Mouse (Mus musculus): ENCODE data around the gene Tmem159. TPM values are rescaled to one million over a fixed set of nuclear protein-coding genes. Genes with fewer than 3 reads are reported as not detected.
A peak's percentile ranks its signal among the peaks of the same experiment; 100 is the strongest.

Gene Tmem159
- polyA plus RNA-seq, 1 experiment from 2014 or later: 48.2 TPM

DNA sequence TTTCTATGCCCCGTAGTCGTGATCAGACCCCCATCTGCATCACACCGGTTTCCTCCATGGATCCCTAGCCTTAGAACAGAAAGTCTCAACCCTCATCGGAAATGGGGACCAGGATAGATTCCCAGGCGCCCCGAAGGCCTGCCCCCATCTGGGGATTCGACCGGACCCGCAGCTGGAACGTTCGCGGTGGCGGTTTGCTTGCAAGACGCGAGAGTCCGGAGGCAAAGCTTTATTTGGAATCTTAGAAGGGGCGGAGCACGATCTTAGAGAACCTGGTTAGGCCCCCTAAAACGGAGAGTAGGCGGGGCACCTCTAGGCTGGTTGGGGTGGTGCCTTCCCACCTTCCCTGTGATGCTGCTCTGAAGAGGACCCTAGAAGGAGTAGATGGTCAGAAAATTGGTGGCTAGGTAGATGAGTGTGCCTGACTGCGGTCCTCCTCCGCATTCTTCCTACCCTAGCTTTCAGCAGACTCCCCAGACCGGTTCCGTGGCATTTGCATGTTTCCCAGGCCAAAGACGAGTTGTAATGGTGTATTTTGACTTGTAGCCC is 940 bp downstream of the Tmem159 start:
- Histone ChIP-seq H3K4me2 (peak overlapping the region; percentile 92), H3K27me3 (no peaks in the 10 kb centered on the region), H3K9ac (peak overlapping the region; percentile 57), H3K9me3 (replicated peaks) (no peaks in the 10 kb centered on the region), H3K4me1 (peaks cover 15% of the 10 kb centered on the region), H3K27ac (peak overlapping the region; percentile 80; the same call in 1 of the 2 replicates), H3K4me3 (replicated peaks) (peak overlapping the region; percentile 70), H3K36me3 (peaks cover 10% of the 10 kb centered on the region; the same call in 1 of the 2 replicates)
- 4% methylated on average over 25 of the region's 25 CpGs for WGBS
- ATAC-seq (replicated peaks; ENCODE audit: low FRiP score): peak; percentile 38

DNA sequence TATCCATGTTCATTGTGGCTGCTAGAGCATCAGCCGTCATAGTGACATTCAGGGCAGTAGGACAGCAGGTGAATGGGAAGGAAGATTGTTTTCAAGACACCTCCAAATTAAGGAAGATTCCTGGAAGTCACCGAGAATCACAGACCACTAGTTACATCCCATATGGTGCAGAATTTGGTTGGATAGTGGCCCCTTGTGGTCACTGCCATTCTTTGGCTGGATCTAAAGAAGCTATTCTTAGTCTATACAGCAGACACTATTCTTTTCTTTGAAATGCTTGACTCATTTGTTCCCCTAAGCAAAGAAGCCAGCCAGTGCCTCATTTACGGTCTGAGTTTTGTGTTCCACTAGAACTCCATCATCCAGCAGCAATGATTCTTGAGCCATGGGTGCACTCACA is 2.8 kb downstream of the Tmem159 start:
- WGBS: 77% methylated on average over 3 of the region's 3 CpGs
- H3K9me3 ChIP-seq (replicated peaks): no peaks in the 10 kb centered on the region
- H3K4me1 ChIP-seq: peaks cover 15% of the 10 kb centered on the region
- H3K27ac ChIP-seq: no peak overlapping the region
- H3K4me2 ChIP-seq: no peak overlapping the region
- H3K4me3 ChIP-seq (replicated peaks): no peak overlapping the region
- no peak for ATAC-seq (replicated peaks; ENCODE audit: low FRiP score)
- H3K36me3 ChIP-seq: peaks cover 10% of the 10 kb centered on the region; the same call in 1 of the 2 replicates
- no peak overlapping the region for H3K9ac ChIP-seq
- H3K27me3 ChIP-seq: no peaks in the 10 kb centered on the region

DNA sequence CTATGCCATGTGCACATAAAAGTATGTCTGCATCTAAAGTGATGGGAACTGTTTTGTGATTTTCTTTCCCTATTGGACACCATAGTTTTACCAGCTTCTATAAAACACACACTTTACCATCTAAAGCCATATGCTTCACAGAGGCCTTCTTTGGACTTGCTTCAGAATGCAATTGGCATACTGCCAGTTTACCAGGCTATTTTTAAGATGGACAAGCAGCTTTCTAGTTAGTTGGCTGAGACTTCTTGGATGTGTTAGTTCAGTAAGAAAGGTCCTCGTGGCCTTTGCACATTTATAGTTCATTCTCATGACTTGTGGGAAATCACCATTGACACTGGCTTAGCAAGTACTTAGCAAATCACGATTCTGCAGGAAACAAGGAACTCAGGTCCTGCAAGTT is 4.2 kb downstream of the Tmem159 start:
- Histone ChIP-seq H3K4me2 (no peak overlapping the region), H3K9me3 (replicated peaks) (no peaks in the 10 kb centered on the region), H3K4me1 (peaks cover 15% of the 10 kb centered on the region), H3K27me3 (no peaks in the 10 kb centered on the region), H3K36me3 (peaks cover 10% of the 10 kb centered on the region; the same call in 1 of the 2 replicates), H3K27ac (no peak overlapping the region), H3K4me3 (replicated peaks) (no peak overlapping the region), H3K9ac (no peak overlapping the region)
- 55% methylated on average over 2 of the region's 2 CpGs for WGBS
- ATAC-seq (replicated peaks; ENCODE audit: low FRiP score): no peak

DNA sequence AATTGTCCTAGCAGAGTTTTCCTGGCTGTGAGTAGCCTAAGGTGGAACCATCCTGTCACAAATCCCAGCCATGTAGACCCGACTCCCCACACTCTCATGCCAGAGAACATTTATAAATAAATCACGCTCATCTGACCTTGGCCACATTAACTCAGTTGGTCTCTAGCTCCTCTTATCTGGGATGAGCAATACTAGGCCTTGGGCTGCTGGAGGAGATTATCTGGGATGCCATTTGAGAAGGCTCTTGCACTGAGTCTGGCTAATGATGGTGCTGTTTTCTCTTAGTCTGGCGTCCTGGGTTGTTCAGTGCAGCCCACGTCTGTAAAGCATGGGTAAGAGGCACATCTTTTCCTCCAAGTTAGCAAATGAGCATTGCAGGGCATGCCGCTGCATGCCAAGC is 7.5 kb downstream of the Tmem159 start:
- H3K9me3 ChIP-seq (replicated peaks): no peaks in the 10 kb centered on the region
- H3K27me3 ChIP-seq: no peaks in the 10 kb centered on the region
- H3K4me1 ChIP-seq: no peaks in the 10 kb centered on the region
- no peak overlapping the region for H3K27ac ChIP-seq
- 91% methylated on average over 5 of the region's 5 CpGs for WGBS
- peaks cover 14% of the 10 kb centered on the region; the same call in 1 of the 2 replicates for H3K36me3 ChIP-seq
- no peak overlapping the region for H3K4me2 ChIP-seq
- H3K9ac ChIP-seq: no peak overlapping the region
- no peak for ATAC-seq (replicated peaks; ENCODE audit: low FRiP score)
- H3K4me3 ChIP-seq (replicated peaks): no peak overlapping the region

DNA sequence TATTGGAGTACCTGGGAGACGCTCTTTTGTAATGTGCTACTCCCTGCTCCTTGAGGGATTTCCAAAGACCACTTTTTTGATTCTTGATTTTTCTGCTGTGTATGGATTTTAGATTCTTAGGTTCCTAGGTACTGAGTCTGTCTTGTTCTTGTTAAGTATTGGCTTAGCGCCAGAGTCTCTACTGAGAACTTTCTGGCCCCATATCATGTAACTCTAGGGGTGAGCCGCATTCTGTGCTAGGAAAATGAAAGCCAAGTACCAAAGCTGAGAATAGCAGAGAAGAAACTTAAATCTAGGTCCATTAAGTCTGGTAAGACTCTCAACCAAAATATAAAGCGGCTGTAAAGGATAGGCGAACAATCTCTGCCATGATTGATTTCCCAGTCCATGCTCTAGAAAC is 14.8 kb downstream of the Tmem159 start:
- Histone ChIP-seq H3K4me2 (no peak overlapping the region), H3K27ac (no peak overlapping the region), H3K4me3 (replicated peaks) (no peak overlapping the region), H3K9ac (no peak overlapping the region), H3K27me3 (no peaks in the 10 kb centered on the region), H3K9me3 (replicated peaks) (no peaks in the 10 kb centered on the region), H3K36me3 (peaks cover 30% of the 10 kb centered on the region; the same call in 1 of the 2 replicates), H3K4me1 (no peaks in the 10 kb centered on the region)
- 88% methylated on average over 5 of the region's 5 CpGs for WGBS
- no peak for ATAC-seq (replicated peaks; ENCODE audit: low FRiP score)

DNA sequence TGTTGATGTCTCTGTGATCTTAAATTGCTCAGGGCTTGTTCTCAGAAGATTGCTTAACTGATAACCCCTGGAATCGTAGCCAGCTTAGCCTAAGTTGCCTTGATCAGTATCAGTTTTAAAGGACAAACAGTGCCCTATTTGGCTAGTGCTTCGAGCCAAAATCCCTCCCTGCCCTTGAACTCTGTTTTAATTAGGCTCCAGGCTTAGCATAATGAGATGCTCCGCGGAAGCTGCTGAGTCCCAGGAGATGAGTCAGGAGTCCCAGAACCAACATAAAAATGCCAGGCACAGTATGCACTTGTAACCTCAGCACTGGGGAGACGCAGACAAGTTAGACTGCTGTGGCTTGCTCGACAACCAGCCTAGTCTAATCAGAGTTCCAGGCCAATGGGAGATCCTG is 15.4 kb downstream of the Tmem159 start:
- ATAC-seq (replicated peaks; ENCODE audit: low FRiP score): no peak
- H3K9ac ChIP-seq: no peak overlapping the region
- peaks cover 30% of the 10 kb centered on the region; the same call in 1 of the 2 replicates for H3K36me3 ChIP-seq
- H3K27me3 ChIP-seq: no peaks in the 10 kb centered on the region
- H3K27ac ChIP-seq: no peak overlapping the region
- H3K4me1 ChIP-seq: no peaks in the 10 kb centered on the region
- WGBS: 29% methylated on average over 6 of the region's 6 CpGs
- H3K4me2 ChIP-seq: no peak overlapping the region
- no peaks in the 10 kb centered on the region for H3K9me3 ChIP-seq (replicated peaks)
- H3K4me3 ChIP-seq (replicated peaks): no peak overlapping the region

DNA sequence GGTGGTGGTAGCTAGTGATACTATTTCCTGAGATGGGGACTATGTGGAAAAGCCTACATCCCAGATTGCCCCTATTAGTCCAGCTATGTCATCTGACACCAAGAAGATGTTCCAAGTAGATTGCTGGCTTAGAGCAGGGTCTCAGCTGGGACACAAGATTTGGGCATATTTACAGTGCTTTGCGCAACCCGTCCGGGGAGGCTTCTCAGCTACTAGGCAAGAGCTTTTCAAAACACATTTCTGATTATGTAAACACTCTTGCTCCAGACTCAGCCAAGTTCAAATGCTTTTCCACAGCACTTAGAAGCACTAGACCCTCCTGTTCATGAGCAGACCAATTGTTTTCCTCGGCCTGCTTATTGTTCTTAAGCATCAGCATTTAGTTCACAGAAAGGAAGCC is 21.6 kb downstream of the Tmem159 start:
- Histone ChIP-seq H3K27me3 (no peaks in the 10 kb centered on the region), H3K27ac (no peak overlapping the region), H3K9me3 (replicated peaks) (no peaks in the 10 kb centered on the region), H3K36me3 (peaks cover 17% of the 10 kb centered on the region; the same call in 1 of the 2 replicates), H3K9ac (no peak overlapping the region), H3K4me1 (peaks cover 27% of the 10 kb centered on the region), H3K4me2 (no peak overlapping the region), H3K4me3 (replicated peaks) (no peak overlapping the region)
- no peak for ATAC-seq (replicated peaks; ENCODE audit: low FRiP score)
- WGBS: 77% methylated on average over 4 of the region's 4 CpGs

DNA sequence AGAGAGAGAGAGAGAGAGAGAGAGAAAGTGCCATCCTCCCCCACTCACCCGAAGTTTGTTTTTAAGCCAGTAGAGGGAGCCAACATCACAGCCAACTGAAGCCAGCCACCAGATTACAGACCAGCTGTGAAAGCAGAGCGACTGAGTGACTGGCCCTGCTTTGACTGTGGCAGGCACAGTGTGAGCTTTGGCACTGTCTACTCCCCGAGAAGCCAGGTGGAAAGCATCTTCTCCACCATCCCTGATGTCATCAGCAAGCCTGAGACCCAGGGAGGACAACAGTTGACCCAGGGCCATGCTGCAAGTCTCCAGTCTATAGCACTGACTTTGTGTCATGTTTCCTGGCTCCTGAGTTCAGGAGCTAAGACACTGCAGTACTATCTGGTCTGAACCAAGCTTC is 22.7 kb downstream of the Tmem159 start:
- H3K4me2 ChIP-seq: no peak overlapping the region
- peak overlapping the region; percentile 28 for H3K27ac ChIP-seq
- H3K9ac ChIP-seq: no peak overlapping the region
- H3K36me3 ChIP-seq: peaks cover 15% of the 10 kb centered on the region; the same call in 1 of the 2 replicates
- peak; percentile 86 for ATAC-seq (replicated peaks; ENCODE audit: low FRiP score)
- H3K4me3 ChIP-seq (replicated peaks): no peak overlapping the region
- 0% methylated on average over 3 of the region's 3 CpGs for WGBS
- H3K9me3 ChIP-seq (replicated peaks): no peaks in the 10 kb centered on the region
- H3K4me1 ChIP-seq: peaks cover 27% of the 10 kb centered on the region
- no peaks in the 10 kb centered on the region for H3K27me3 ChIP-seq

DNA sequence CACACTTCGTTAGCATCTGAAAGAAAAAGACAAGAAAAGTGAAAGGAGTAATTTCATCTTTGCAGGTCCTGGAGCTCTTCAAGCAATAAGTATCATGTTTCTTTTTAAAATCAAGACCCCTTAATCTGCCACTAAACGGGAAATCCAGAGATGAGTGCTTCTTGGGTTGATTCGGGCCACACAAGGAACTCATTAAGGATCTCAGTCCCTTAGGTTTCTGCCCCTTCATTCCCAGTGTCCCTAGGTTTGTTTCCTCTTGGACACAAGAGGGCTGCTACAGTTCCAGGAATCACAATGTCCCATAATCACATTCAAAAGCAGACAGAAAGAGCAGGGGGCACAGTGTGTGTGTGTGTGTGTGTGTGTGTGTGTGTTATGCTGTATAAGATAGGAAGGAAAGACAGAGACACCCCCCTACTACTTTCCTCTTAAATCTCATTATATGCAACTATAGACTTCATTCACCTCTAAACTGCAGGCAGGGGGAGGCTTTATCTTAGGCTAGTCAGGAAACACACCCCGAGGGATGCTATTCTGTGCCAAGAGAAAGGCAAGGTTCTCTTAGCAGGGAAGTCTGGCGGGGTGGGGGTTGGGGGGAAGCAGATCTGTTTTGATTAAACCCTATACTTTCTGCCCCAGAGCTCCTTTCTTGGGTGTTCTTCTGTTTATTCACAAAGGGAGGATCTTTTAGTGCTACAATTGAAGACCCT is 25.0 kb downstream of the Tmem159 start:
- 13% methylated on average over 5 of the region's 5 CpGs for WGBS
- Histone ChIP-seq H3K27me3 (no peaks in the 10 kb centered on the region), H3K9me3 (replicated peaks) (no peaks in the 10 kb centered on the region), H3K4me1 (peaks cover 27% of the 10 kb centered on the region), H3K4me2 (0 out of 2 replicates have a peak overlapping the region, but pooled peaks have one; percentile 4), H3K27ac (peak overlapping the region; percentile 82), H3K4me3 (replicated peaks) (no peak overlapping the region), H3K36me3 (no peaks in the 10 kb centered on the region), H3K9ac (no peak overlapping the region)
- ATAC-seq (replicated peaks; ENCODE audit: low FRiP score): peak; percentile 53

DNA sequence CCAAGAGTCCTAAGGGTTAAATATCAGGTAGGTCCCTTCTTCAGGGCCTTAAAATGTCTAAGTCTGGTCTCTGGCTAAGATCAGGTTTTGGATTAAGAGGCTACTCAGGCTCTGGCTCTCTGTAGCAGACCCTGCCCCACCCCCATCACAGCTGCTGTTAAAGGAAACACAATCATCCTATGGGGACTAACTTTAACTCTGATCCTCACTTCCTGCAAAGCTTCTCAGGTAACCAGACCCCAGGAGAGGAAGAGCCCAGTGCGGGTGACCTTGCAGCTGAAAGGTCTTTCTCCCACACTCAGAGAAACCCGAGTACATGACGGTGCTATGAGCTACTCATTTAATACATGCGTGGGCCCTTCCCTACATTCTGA is 25.5 kb downstream of the Tmem159 start:
- H3K9me3 ChIP-seq (replicated peaks): no peaks in the 10 kb centered on the region
- no peak overlapping the region for H3K4me2 ChIP-seq
- peaks cover 27% of the 10 kb centered on the region for H3K4me1 ChIP-seq
- 13% methylated on average over 4 of the region's 4 CpGs for WGBS
- no peaks in the 10 kb centered on the region for H3K36me3 ChIP-seq
- H3K27me3 ChIP-seq: no peaks in the 10 kb centered on the region
- peak overlapping the region; percentile 82 for H3K27ac ChIP-seq
- no peak overlapping the region for H3K4me3 ChIP-seq (replicated peaks)
- peak; percentile 86 for ATAC-seq (replicated peaks; ENCODE audit: low FRiP score)
- no peak overlapping the region for H3K9ac ChIP-seq

DNA sequence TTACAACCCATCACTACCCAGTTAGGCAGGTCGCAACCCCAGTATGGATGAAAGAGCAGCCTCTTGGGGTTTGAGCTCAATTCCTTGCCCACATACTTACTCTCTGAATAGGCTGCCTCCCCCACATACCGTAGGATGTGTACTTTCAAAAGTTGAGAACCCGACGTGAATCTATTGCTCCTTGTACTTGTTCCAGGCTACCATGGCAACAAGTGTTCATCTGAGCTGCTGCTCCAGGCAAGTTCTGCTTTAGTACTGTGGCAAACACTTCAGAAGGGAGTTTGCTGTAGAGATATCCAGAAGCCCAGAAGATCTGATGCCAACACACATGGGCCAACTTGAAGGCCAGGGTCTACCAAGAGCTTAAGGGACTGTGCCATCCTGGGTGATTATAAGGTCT is 26.8 kb downstream of the Tmem159 start:
- Histone ChIP-seq H3K4me3 (replicated peaks) (no peak overlapping the region), H3K4me1 (peaks cover 27% of the 10 kb centered on the region), H3K27me3 (no peaks in the 10 kb centered on the region), H3K9ac (no peak overlapping the region), H3K27ac (0 out of 2 replicates have a peak overlapping the region, but pooled peaks have one; percentile 82), H3K36me3 (no peaks in the 10 kb centered on the region), H3K9me3 (replicated peaks) (no peaks in the 10 kb centered on the region), H3K4me2 (no peak overlapping the region)
- no peak for ATAC-seq (replicated peaks; ENCODE audit: low FRiP score)
- WGBS: 52% methylated on average over 4 of the region's 4 CpGs

DNA sequence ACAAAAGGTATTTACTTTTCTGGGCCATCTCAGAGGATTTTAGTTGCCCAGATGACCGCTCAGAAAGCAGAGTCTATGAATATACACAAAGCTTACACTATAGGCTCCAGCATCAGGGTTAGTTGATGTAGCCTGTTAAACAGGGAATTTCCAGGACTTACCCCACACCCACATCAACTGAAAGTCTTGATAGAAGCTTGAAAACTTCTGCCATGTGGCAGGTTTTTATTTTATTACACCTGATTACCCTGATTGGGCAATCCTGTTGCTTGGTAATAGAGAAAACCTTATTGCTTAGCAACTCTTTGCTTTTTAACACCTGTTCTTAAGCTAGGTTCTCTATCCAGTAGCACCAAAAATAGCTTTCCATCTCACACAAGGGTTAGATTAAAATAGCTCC is 40.6 kb downstream of the Tmem159 start:
- H3K9ac ChIP-seq: no peak overlapping the region
- no peaks in the 10 kb centered on the region for H3K27me3 ChIP-seq
- WGBS: 82% methylated on average over 1 of the region's 1 CpGs
- ATAC-seq (replicated peaks; ENCODE audit: low FRiP score): no peak
- no peak overlapping the region for H3K4me2 ChIP-seq
- no peaks in the 10 kb centered on the region for H3K36me3 ChIP-seq
- no peak overlapping the region for H3K27ac ChIP-seq
- H3K4me1 ChIP-seq: no peaks in the 10 kb centered on the region
- H3K9me3 ChIP-seq (replicated peaks): no peaks in the 10 kb centered on the region
- H3K4me3 ChIP-seq (replicated peaks): no peak overlapping the region
